Mouse (Mus musculus) hindbrain, postnatal 0 days (tissue): Measurements from ENCODE around the gene Nr4a1. TPM values are rescaled to one million over a fixed set of nuclear protein-coding genes. Genes with fewer than 3 reads are reported as not detected.

Source experiments
- ATAC-seq: fragments of 200-750 bp; cut with Nextera tagmentation; 2 replicates; pipeline ENCODE4 v1.8.0; 2017; ENCODE audit warnings: mild to moderate bottlenecking, moderate TSS enrichment, moderate library complexity
- DNase-seq: peaks from one replicate; pipeline ENCODE4 v3.0.0-alpha.2; 2015; ENCODE audit warnings: low spot score
- H3K27ac ChIP-seq: fragments of 300-500 bp; sonication (generic); 2 replicates; pipeline ENCODE4 v1.5.1; 2014; ENCODE audit warnings: mild to moderate bottlenecking
- H3K27me3 ChIP-seq: fragments of 300-500 bp; sonication (generic); 2 replicates; pipeline ENCODE4 v1.6.1; 2014; ENCODE audit warnings: low read length, mixed read lengths; ENCODE audit not compliant: insufficient read depth
- H3K36me3 ChIP-seq: fragments of 300-500 bp; sonication (generic); 2 replicates; pipeline ENCODE4 v1.6.1; 2014; ENCODE audit warnings: low read length, mixed read lengths; ENCODE audit not compliant: insufficient read depth
- H3K4me1 ChIP-seq: fragments of 300-500 bp; sonication (generic); 2 replicates; pipeline ENCODE4 v1.6.1; 2014; ENCODE audit warnings: antibody characterized with exemption, low read length, mixed read lengths; ENCODE audit not compliant: insufficient read depth
- H3K4me2 ChIP-seq: fragments of 300-500 bp; sonication (generic); 2 replicates; pipeline ENCODE4 v1.6.1; 2014; ENCODE audit warnings: low read depth, mild to moderate bottlenecking, low read length, moderate library complexity, mixed read lengths
- H3K4me3 ChIP-seq: fragments of 300-500 bp; sonication (generic); 2 replicates; pipeline ENCODE4 v1.5.1; 2014; ENCODE audit warnings: low read length
- H3K9ac ChIP-seq: fragments of 300-500 bp; sonication (generic); replicated peaks from 2 replicates; pipeline ENCODE4 v1.6.1; 2014; ENCODE audit warnings: mild to moderate bottlenecking, low read length, moderate library complexity, mixed read lengths
- H3K9me3 ChIP-seq: fragments of 300-500 bp; sonication (generic); 2 replicates; pipeline ENCODE4 v1.6.1; 2016; ENCODE audit warnings: low read length, mixed read lengths
- CTCF ChIP-seq: IDR thresholded peaks from 2 replicates; pipeline ENCODE4 v1.5.1; 2016; ENCODE audit warnings: antibody characterized with exemption, control low read depth, low read depth
- WGBS: fragments of 180-500 bp; shearing (Covaris S2); extraction: QIAGEN DNeasy Blood & Tissue Kit; methylation state at CpG from one replicate; pipeline ENCODE4 v1.1.7; 2014; 5-methylcytosine and 5-hydroxymethylcytosine counted together
- polyA plus RNA-seq: library from polyadenylated mRNA; unstranded; fragments of >200 nt; fragmentation: Nextera tagmentation; extraction: Ambion mirVana; gene quantifications from 2 replicates; pipeline ENCODE4 v1.2.1, GENCODE M21; 2015
- total RNA-seq: library from RNA; depleted of rRNA; stranded (reverse); fragments of >200 nt; gene quantifications from 2 replicates; pipeline ENCODE4 v1.2.3, GENCODE M21; 2014

The Nr4a1 gene
- total and polyA plus RNA-seq, 2 experiments from 2014 or later: 6.5 to 10.3 TPM

- H3K36me3 ChIP-seq: no peaks in the 10 kb centered on the region
- DNase-seq (peak; percentile 26), ATAC-seq (no peak)
- H3K4me1 ChIP-seq: no peaks in the 10 kb centered on the region
- H3K9me3 ChIP-seq: no peaks in the 10 kb centered on the region
- H3K27me3 ChIP-seq: no peaks in the 10 kb centered on the region
- H3K27ac ChIP-seq: no peak overlapping the region
- 19% methylated on average over 7 of the region's 7 CpGs for WGBS
- no peak for TF ChIP-seq CTCF
- no peak overlapping the region for H3K4me3 ChIP-seq
- H3K4me2 ChIP-seq: no peak overlapping the region
- H3K9ac ChIP-seq: no peak overlapping the region
Measured at GRCm38 (mm10) chr15:101298550-101298949, 44.5 kb downstream of the Nr4a1 start.

- no peaks in the 10 kb centered on the region for H3K4me1 ChIP-seq
- H3K4me2 ChIP-seq: no peak overlapping the region
- H3K27me3 ChIP-seq: no peaks in the 10 kb centered on the region
- no peak for TF ChIP-seq CTCF
- DNase-seq: no peak
- H3K4me3 ChIP-seq: no peak overlapping the region
- no peak overlapping the region for H3K9ac ChIP-seq
- no peaks in the 10 kb centered on the region for H3K36me3 ChIP-seq
- ATAC-seq: no peak
- H3K9me3 ChIP-seq: no peaks in the 10 kb centered on the region
- 80% methylated on average over 14 of the region's 14 CpGs for WGBS
- H3K27ac ChIP-seq: no peak overlapping the region
Measured at GRCm38 (mm10) chr15:101299480-101299960, 45.5 kb downstream of the Nr4a1 start.

GRCm38 (mm10) chr15:101300128-101300527 is 46.1 kb downstream of the Nr4a1 start:
- no peaks in the 10 kb centered on the region for H3K27me3 ChIP-seq
- ATAC-seq (no peak), DNase-seq (no peak)
- H3K4me1 ChIP-seq: no peaks in the 10 kb centered on the region
- no peak overlapping the region for H3K27ac ChIP-seq
- H3K9ac ChIP-seq: no peak overlapping the region
- no peak for TF ChIP-seq CTCF
- WGBS: 79% methylated on average over 6 of the region's 6 CpGs
- H3K36me3 ChIP-seq: no peaks in the 10 kb centered on the region
- no peaks in the 10 kb centered on the region for H3K9me3 ChIP-seq
- no peak overlapping the region for H3K4me3 ChIP-seq
- no peak overlapping the region for H3K4me2 ChIP-seq

GRCm38 (mm10) chr15:101302201-101302600 is 48.1 kb downstream of the Nr4a1 start:
- TF ChIP-seq CTCF: no peak
- no peak for ATAC-seq

GRCm38 (mm10) chr15:101303830-101304229 is 49.8 kb downstream of the Nr4a1 start:
- Histone ChIP-seq H3K27me3 (no peaks in the 10 kb centered on the region), H3K27ac (no peak overlapping the region), H3K9me3 (no peaks in the 10 kb centered on the region), H3K4me1 (no peaks in the 10 kb centered on the region), H3K4me3 (no peak overlapping the region), H3K9ac (no peak overlapping the region), H3K36me3 (no peaks in the 10 kb centered on the region), H3K4me2 (no peak overlapping the region)
- WGBS: 84% methylated on average over 4 of the region's 4 CpGs
- DNase-seq (no peak), ATAC-seq (no peak)
- no peak for TF ChIP-seq CTCF

More at GRCm38 (mm10) chr15:101302201-101302600, 48.1 kb downstream of the Nr4a1 start:
- Histone ChIP-seq H3K36me3 (no peaks in the 10 kb centered on the region), H3K4me1 (no peaks in the 10 kb centered on the region), H3K9me3 (no peaks in the 10 kb centered on the region), H3K9ac (no peak overlapping the region), H3K27me3 (no peaks in the 10 kb centered on the region), H3K27ac (no peak overlapping the region), H3K4me3 (no peak overlapping the region), H3K4me2 (no peak overlapping the region)
- DNase-seq: no peak
- 81% methylated on average over 3 of the region's 3 CpGs for WGBS

- Histone ChIP-seq H3K4me1 (no peaks in the 10 kb centered on the region), H3K36me3 (no peaks in the 10 kb centered on the region), H3K27me3 (no peaks in the 10 kb centered on the region), H3K9me3 (no peaks in the 10 kb centered on the region), H3K9ac (no peak overlapping the region), H3K27ac (no peak overlapping the region), H3K4me3 (no peak overlapping the region), H3K4me2 (no peak overlapping the region)
- no peak for TF ChIP-seq CTCF
- no peak for ATAC-seq
- DNase-seq: no peak
- 78% methylated on average over 4 of the region's 4 CpGs for WGBS
Measured at GRCm38 (mm10) chr15:101306459-101306858, 52.4 kb downstream of the Nr4a1 start.

GRCm38 (mm10) chr15:101308440-101309348 is 54.6 kb downstream of the Nr4a1 start:
- Histone ChIP-seq H3K27ac (no peak overlapping the region), H3K36me3 (no peaks in the 10 kb centered on the region), H3K4me2 (no peak overlapping the region), H3K9ac (no peak overlapping the region), H3K4me1 (no peaks in the 10 kb centered on the region), H3K4me3 (no peak overlapping the region), H3K9me3 (no peaks in the 10 kb centered on the region), H3K27me3 (no peaks in the 10 kb centered on the region)
- no peak for DNase-seq
- WGBS: 66% methylated on average over 13 of the region's 13 CpGs
- ATAC-seq: no peak
- TF ChIP-seq CTCF: no peak
